Mouse (Mus musculus): ENCODE results near the gene Rpain.

Gene Rpain

DNA sequence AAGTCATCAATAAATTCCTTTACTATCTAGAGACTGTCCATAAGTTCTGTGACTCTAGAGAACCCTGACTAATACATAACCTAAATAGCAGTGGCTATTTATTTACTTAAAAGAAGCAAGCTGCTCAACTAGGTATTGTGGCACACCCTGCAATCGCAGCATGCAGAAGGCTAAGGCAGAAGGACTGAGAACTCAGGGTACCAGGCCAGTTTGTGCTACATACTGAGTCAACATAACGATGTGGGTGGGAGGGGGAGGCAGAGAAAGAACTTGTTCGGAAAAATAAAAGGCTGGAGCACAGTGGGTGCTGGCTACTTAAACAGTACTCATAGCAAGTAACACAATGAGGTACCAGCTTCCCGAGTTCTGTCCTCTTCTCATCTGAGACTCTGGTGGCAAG lies 31.2 kb downstream of the Rpain start:
- no peak for DNase-seq (ENCODE audit: extremely low read depth, low read depth)

DNA sequence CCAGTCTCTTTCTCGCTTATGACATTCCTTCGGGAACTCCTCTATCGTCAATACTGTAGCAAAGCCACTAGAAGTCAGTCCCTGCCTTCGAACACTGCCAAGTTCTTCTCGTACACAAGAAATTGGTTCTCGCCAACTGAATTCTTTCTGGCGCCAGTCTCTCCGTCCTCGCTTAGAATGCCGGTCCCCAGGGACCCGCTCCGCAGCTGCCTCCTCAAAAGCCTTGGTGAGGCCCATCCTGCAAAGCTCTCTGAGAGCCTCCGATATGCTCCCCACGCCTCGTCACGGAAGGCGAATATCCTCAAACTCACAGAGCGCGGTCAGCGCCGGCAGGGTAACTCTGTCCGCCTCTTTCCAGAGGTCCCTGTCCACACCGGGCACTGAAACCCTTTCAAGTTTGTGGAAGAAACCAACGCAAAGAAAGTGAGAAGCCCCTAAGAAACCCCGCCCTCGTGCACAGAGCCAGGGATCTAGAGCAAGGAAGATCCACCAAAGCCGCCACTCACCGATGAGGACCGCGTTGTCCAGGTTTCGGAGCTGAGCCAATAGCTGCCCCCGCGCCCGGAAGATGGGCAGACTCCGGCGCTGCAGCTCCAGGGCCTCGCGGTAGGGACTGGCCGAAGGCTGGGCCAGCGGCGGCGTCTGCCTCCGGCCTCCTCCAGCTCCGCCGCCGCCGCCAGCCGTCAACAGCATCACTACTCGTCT lies 33.8 kb downstream of the Rpain start:
- DNase-seq (ENCODE audit: extremely low read depth, low read depth): peak; percentile 65

DNA sequence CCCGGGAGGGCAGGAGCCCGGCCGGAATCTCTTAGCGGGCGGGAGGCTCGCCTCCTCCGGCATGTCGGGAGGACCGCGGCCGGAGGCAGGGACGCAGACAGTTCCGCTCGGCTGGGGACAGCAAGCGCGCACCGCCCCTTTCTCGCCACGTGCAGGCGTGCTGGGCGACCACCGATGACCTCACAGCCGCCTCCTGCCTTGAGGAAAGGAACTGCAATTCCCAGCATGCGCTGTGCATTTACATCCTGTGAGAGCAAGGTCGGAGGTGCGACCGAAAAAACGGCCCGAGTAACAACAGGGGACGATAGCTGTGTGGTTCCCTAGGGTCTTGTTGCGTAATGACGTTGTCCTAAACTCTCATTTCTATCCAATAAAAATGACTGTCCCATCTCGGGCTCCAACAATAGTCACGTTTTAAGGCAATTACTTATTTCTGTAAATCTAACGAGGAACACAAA lies 34.3 kb downstream of the Rpain start, which contains the start of gene Dhx33:
TSS of gene Dhx33 (minus strand) at position 122 of the 458 bp plus-strand sequence.
- DNase-seq (ENCODE audit: extremely low read depth, low read depth): peak; percentile 99

DNA sequence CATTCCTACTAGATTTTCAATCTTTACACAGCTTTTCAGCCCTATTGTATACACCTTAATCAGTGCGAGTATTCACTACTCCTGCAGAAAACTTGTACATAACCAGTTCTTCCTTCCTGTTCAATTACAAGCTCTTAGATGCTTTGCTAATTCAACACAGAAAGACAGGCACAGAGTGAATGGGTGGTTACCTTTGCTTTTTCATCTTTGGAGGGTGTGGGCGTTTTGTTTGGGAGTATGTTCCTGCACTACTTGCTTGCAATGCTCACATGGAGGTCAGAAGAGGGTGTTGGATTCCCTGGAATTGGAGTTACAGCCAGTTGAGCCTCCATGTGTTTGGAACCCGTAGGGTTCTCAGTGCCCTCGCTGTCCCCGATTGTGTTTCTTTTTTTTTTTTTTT lies 35.0 kb downstream of the Rpain start:
- no peak for DNase-seq (ENCODE audit: extremely low read depth, low read depth)

DNA sequence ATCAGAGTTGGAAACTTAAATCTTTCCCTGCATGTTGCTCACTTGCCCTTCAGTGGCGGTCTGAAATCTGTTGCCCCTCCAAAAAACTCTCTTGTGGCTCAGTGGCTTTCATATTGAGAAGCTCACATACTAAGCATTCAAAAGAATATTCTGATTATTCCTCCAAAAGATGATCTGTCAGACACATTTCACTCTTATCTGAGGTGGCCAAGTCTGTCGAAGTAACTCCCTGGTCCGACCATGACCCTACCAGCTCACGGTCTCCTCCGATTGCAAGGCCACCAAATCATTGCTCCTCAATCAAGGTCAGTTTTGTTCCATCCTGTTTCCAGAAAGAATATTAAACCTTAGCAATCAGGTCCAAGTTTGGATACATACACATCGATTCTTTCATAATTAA lies 37.0 kb downstream of the Rpain start:
- no peak for DNase-seq (ENCODE audit: extremely low read depth, low read depth)

DNA sequence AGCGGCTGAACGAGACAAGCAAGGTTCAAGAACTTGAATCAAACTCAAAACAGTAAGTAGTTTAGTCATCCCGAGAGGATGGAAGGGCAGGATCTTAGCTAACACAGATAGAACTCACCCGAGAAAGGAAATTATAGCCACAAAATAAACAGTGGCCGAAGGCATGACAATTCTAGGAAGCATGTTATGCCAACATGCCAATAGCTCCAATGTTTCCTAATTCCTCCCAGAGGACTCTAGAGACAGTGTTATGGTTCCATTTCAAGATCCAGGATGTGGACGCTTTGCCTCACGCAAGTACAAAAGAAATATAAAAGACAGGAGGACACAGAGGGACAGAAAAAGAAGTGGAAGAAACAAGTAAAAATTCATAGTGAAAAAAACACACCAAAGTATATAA lies 37.8 kb downstream of the Rpain start:
- no peak for DNase-seq (ENCODE audit: extremely low read depth, low read depth)

DNA sequence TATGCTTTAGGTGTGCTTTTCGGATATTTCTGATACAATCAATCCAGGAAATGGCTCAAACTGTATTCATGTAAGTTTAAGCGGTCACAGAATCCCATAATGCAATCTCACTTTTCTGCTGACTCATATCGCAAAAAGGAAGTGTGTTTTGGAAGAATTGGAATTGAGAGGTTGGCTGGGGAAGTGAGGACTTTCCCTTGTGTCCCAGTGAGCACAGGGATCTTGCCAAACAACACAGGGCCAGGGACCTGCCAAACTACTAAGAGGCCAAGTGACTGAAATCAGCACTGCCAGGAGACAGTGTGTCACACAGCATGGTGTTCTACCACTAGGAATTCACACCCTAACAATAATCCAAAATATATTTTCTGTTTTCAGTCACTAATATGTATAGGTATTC lies 38.3 kb downstream of the Rpain start:
- DNase-seq (ENCODE audit: extremely low read depth, low read depth): no peak

DNA sequence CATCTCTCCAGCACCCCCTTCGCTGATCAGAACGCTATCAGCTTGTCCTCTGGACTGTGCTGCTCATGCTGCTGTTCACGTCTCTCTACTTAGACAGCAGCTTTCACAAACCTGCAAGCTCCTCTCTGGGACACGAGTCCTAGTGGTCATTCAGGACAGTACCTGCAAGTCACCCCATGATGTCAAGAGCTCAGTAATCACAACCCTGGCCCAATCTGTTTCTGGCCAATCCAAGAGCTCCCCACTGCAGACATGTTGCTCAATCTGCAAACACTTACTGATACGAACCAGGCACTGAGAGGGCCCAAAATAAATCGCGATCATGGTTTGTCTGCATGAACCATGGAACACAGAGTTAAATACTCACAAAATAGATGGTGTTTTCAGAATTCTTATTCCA lies 42.7 kb downstream of the Rpain start:
- no peak for DNase-seq (ENCODE audit: extremely low read depth, low read depth)

DNA sequence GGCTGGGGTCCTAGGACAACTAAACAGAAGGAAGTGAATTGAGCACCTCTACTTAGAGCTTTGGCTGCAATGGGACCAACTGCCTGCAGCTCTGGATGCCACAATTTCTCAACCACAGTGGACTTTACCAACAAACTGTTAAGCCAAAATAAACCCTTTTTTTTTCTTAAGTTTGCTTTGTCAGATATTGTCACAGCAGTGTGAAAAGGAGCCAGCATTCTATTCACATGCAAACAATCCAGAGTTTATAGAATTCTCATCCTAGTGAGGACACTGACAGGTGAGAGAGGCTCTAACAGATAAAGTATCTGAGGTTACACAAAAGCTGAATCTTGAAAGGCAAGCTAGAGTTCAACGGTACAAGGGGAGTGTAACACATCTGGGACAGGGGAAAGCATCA lies 47.0 kb downstream of the Rpain start:
- no peak for DNase-seq (ENCODE audit: extremely low read depth, low read depth)

DNA sequence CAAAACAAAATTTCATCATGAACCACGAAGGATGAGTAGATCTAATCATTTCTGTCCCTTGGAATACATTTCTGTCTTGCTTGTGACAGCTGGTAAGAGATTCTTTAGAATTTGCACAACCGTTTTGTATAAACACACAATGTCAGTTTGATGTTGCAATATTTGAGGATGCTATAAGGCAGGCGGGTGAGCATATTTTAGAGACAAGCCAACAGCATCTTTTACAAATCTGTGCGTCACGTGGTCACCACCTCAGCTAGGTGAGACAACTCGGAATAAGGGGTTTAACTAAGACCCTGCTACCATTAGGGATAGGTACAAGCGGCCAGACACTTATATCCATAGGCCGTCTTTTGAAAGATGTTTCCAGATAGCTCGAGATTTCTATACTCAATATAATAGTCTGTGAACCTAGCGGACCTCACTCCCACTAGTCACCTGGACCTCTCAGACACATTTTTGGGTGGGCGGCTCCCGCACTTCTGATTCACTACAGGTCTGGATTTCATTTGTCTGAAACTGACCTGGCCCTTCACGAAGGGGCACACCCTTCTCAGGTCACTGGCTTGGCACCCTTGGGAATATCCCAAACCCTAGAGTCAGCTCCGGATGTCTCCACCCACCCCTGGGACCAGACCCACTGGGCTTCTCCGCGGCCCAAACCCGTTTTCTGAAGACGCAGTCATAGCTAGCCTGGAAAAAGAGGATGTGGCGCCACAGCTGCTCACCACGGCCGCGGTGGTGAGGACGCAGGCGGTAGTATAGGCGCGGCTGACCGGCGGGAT lies 48.6 kb downstream of the Rpain start:
- no peak for DNase-seq (ENCODE audit: extremely low read depth, low read depth)

DNA sequence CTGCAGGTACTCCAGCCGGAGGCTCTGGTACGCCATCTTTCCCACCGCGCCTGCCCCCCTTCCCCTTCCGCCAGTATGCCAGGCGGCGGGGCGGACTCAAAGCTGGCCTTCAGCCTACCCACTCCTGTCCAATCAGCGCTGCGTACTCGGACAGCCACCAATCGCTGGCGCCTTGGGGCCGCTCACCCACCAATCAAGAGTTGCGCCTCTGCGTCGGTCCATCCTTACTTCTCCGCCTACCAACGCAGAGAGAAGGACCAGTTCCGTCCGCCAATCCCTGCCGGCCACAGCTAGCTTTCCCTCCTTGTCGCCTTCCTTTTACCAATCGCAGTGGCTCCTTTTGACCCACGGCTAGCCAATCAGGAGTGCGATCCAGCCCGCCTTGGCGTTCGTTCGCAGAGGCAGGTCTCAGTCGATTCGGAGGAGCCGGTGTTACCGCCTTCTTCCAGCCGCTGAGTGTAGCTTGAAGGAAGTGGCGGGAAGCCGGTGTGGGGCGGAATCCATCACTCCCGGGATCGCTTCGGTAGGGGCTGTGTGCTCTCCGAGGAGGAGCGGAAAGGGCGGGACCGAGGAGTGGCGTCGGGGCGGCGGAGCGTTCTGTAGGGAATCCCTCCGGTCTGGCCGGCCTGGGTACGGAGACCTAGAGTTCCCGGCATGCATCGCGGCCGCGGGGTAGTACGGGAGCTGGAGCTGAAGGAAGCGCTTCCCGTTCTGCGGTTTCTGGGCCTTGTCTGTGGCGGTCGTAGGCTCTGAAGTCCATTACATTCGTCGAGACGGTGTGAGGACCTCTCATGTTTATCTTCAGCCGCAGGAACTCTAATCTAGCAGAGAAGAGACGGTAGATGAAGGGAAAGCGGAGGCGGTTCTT lies 49.4 kb downstream of the Rpain start, which contains the start of the genes Mis12 and Derl2:
TSS of gene Mis12 (plus strand) at position 411 of the 868 bp plus-strand sequence.
TSS of gene Derl2 (minus strand) at position 641 of the 868 bp plus-strand sequence.
- peak; percentile 99 for DNase-seq (ENCODE audit: extremely low read depth, low read depth)

All from MEL-GATA-1-ER (cell line).